Mouse (Mus musculus): Measurements from ENCODE around the gene Mmp28. TPM values are rescaled to one million over a fixed set of nuclear protein-coding genes. Genes with fewer than 3 reads are reported as not detected.

Gene Mmp28
- total RNA-seq, 2 experiments from 2014 or later = 3.8 to 3.9 TPM

DNA sequence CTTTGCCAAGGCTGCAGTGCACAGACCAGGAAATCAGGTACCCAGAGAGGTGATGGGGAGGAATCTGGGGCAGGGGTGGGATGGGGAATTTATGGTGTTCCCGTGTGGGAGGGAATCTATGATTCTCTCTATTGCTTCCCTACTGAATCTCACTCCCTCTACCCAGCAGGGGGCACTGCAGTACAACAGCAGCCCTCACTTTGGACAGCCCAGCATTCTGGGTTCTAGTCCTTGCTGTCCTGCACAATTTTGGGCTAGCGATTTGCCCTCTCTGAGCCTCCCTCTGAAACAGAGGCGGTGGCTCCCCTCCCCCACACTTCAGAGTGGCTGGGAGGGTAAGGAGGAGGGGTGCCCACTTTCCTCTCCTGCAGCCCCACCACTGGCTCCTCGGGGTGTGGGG is 42.5 kb downstream of the Mmp28 start:
- H3K4me3 ChIP-seq = no peak overlapping the region
- intact Hi-C loops (cut with DNase I) = no loop called here
- TF ChIP-seq CTCF (IDR thresholded peaks at IDR 0.05) = peak; percentile 63
- peak in 1 of 2 experiments; percentile 36 for DNase-seq (ENCODE audit: extremely low spot score in 1 of 2, low spot score in 2 of 2)
- H3K27ac ChIP-seq = no peak overlapping the region

DNA sequence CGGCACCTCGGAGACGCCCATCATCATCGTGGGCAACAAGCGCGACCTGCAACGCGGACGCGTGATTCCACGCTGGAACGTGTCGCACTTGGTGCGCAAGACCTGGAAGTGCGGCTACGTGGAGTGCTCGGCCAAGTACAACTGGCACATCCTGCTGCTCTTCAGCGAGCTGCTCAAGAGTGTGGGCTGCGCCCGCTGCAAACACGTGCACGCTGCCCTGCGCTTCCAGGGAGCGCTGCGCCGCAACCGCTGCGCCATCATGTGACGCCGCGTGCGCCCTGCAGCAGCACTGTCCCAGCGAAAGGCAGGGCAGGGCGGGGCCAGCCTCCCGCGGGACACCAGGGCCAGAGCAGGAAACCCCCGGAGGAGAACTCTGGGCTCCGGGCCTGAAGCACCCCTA is 44.3 kb downstream of the Mmp28 start:
- TF ChIP-seq CTCF (IDR thresholded peaks at IDR 0.05) = no peak; the same call in 1 of the 2 replicates
- intact Hi-C loops (cut with DNase I) = loop anchor here (5.0 kb wide), 1 partner anchor 46 kb away; no protein-coding TSS in a partner anchor
- peak; percentile 68 to 75 for DNase-seq (ENCODE audit: extremely low spot score in 1 of 2, low spot score in 2 of 2)
- Histone ChIP-seq H3K4me3 (0 out of 2 replicates have a peak overlapping the region, but pooled peaks have one; percentile 1), H3K27ac (peak overlapping the region; percentile 59)

DNA sequence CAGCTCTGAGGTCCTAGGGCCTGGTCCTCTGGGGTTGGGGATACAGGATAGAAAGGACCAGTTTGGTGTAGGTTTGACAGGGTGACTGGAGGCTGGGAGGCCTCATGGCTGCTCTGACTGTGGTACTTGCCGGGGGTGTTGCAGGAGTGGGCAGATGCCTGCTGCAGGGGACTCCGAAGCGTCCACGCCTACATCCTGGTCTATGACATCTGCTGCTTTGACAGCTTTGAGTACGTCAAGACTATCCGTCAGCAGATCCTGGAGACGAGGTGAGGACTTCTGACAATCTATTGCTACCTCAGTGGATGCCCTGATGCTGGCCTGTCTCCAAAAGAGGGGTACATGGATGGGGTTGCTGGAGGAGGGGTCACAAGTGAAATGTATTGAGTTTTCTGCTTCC is 45.2 kb downstream of the Mmp28 start:
- no peak for TF ChIP-seq CTCF (IDR thresholded peaks at IDR 0.05)
- Histone ChIP-seq H3K27ac (peak overlapping the region; percentile 38), H3K4me3 (no peak overlapping the region)
- DNase-seq (ENCODE audit: extremely low spot score in 1 of 2, low spot score in 2 of 2) = peak in 1 of 2 experiments; percentile 23
- intact Hi-C loops (cut with DNase I) = loop anchor here (5.0 kb wide), 1 partner anchor 45 kb away; no protein-coding TSS in a partner anchor

DNA sequence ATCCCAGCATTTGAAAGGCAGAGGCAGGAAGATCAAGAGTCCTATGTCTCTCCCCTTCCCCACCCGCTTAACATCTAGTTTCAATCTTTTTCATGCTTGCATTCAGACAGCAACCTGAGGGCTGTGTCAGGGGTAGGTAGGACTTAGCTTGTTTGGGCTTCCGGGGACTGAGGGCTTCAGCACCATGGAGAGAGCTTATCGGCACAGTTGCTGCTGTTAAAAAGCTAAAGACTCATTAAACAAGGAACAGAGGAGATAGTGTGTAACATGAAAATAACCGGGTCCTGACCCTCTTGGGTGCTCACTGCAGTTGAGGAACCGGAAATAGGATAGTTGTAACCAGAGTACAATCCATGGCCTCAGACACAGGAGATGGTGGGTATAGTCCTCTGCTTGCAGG is 45.8 kb downstream of the Mmp28 start:
- DNase-seq (ENCODE audit: extremely low spot score in 1 of 2, low spot score in 2 of 2) = peak in 1 of 2 experiments; percentile 12
- no peak overlapping the region for H3K4me3 ChIP-seq
- intact Hi-C loops (cut with DNase I) = loop anchor here (5.0 kb wide), 1 partner anchor 45 kb away; no protein-coding TSS in a partner anchor
- H3K27ac ChIP-seq = peak overlapping the region; percentile 38
- no peak for TF ChIP-seq CTCF (IDR thresholded peaks at IDR 0.05)

DNA sequence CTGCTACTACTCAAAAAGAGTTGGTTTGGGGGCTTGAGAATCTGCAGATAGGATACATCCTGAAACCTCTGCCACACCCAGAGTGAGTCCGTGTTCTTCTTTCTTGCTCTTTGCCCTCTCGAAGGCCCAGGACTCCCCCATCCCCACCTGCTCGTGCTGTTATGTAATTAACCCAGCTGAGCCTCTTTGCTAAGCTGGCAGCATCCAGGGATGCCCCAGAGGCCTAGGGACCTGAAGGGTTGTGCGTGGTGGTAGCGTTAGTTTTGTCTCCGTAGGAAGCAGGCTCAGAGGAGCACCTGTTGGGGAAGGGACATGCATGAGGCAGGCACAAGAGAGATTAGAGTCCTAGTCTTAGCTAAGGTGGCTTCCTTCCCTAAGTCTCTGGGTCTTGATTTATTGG is 52.4 kb downstream of the Mmp28 start:
- intact Hi-C loops (cut with DNase I) = no loop called here
- H3K4me3 ChIP-seq = peak overlapping the region; percentile 81
- no peak for TF ChIP-seq CTCF (IDR thresholded peaks at IDR 0.05)
- peak overlapping the region; percentile 89 for H3K27ac ChIP-seq
- no peak for DNase-seq (ENCODE audit: extremely low spot score in 1 of 2, low spot score in 2 of 2)

DNA sequence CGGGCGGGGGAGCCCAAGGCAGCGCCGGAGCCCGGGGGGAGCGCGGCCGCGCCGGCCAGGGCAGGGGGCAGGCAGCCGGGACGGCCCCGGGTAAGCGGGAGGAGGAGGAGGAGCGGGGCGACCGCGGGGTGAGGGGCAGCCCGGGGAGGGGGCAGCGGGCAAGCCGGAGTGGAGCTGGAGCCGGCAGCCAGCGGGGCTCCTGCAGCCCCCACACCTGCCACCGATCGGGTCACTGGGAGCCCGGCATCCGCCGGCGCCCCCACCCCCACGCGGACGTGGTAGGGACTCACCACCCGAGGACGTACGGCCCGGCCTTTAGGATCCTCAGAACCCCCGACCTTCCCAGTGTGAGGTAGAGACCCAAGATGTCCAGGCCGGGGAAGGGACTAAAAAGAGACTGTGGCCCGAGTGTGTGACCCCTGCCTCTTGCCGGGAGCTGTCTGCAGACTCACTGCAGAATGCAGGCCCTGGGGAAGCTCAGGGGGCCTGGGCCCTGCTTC is 53.0 kb downstream of the Mmp28 start:
- no peak for TF ChIP-seq CTCF (IDR thresholded peaks at IDR 0.05)
- Histone ChIP-seq H3K27ac (peak overlapping the region; percentile 89), H3K4me3 (peak overlapping the region; percentile 81)
- DNase-seq (ENCODE audit: extremely low spot score in 1 of 2, low spot score in 2 of 2) = no peak
- intact Hi-C loops (cut with DNase I) = no loop called here

DNA sequence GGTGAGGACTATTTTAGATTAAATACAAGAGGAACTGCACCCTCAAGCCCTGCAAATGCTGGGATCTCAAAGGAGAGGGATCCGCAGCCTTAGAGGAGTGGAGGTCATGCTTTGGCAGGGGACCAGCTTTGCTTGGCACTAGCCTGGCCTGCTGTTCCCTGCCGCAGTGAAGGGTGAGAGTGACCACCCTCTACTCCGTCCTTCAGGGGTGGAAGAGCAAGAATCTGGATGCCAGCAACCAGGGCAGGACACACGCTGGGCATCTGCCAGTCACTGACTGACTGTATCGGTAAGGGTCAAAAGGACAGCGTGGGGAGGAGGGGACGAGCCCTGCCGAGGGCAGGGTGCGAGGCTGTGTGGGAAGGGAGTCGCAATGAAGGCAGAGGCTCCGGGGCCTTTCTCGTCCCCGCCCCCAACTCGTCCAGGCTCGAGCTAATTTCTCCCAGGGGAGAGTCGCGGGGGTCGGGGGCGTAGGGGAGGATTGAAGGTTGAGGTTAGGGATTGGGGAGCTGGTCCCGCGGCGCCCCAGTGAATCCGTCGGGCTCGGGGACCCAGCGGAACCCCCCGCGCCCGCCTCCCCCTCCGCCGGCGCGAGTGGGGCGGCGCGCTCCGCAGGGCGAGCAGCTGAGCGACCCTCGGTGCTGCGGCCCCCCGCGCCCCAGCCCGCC is 53.6 kb downstream of the Mmp28 start, which contains the start of gene Rasl10b:
Rasl10b (plus strand) TSS at position 51 of the 668 bp plus-strand sequence.
- intact Hi-C loops (cut with DNase I) = no loop called here
- DNase-seq (ENCODE audit: extremely low spot score in 1 of 2, low spot score in 2 of 2) = no peak
- no peak for TF ChIP-seq CTCF (IDR thresholded peaks at IDR 0.05)

DNA sequence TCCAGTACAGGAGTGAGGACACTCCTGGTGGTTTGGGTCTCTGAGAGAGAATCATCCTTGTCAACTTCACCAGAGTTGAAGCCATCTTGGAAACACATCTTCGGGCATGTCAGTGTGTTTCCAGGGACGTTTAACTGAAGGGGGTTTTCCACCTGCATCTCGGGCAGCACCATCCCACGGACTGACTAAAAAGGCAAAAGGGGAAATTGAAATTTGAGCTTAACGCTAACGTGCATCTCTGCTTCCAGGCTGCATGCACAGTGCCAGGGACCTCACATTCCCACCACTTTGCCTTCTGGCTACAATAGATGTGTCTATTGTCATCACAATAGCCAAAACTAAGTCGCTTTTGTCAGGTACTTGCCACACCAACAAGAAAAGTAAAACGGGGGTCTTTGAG is 54.6 kb downstream of the Mmp28 start:
- intact Hi-C loops (cut with DNase I) = no loop called here
- DNase-seq (ENCODE audit: extremely low spot score in 1 of 2, low spot score in 2 of 2) = no peak
- no peak for TF ChIP-seq CTCF (IDR thresholded peaks at IDR 0.05)
- no peak overlapping the region for H3K4me3 ChIP-seq
- no peak overlapping the region for H3K27ac ChIP-seq

More for the DNA sequence above, 53.6 kb downstream of the Mmp28 start, which contains the start of gene Rasl10b:
- Histone ChIP-seq H3K4me3 (peak within 1 kb of the TSS; percentile 81), H3K27ac (peak within 1 kb of the TSS; percentile 91)

DNA sequence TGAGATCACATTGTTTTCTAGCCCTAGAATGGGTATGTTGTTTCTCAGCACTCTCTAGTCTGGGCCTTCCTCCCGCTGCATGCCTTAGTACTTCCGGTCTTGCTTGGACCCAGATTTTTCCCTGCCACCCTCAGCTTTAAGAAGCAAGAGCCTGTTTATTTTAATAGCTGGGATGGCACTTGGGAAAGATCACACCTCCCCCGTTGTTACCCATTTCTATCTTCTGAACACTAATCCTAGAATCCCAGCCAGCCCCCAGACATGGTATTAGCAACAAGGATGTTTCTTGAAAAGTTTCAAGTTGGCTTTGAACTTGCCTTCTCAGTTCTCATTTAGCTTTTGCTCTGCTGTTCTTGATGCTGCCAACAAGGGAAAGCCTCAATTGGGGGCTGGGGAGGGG is 56.5 kb downstream of the Mmp28 start:
- no peak overlapping the region for H3K27ac ChIP-seq
- TF ChIP-seq CTCF (IDR thresholded peaks at IDR 0.05) = no peak
- intact Hi-C loops (cut with DNase I) = no loop called here
- H3K4me3 ChIP-seq = no peak overlapping the region
- no peak for DNase-seq (ENCODE audit: extremely low spot score in 1 of 2, low spot score in 2 of 2)

DNA sequence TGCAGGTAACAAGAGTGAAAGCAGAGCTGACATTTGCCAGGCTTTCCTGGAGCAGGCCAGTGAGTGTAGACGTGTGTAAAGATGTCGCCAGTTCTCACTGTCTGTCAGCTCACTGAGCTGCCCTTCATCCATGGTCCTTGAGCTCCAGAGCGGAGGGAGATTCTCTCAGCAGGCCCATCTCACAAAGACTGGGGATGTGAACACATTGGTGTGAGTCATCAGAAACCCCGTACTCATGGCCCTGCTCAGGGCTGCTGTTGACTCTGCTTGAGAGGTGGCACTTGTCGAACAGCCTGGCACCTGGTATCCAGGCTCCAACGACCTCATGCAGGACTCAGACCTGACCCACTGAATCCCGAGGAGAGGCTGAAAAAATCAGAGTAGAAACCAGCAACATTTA is 59.1 kb downstream of the Mmp28 start:
- no peak for TF ChIP-seq CTCF (IDR thresholded peaks at IDR 0.05)
- H3K27ac ChIP-seq = no peak overlapping the region; the same call in 1 of the 2 replicates
- intact Hi-C loops (cut with DNase I) = no loop called here

DNA sequence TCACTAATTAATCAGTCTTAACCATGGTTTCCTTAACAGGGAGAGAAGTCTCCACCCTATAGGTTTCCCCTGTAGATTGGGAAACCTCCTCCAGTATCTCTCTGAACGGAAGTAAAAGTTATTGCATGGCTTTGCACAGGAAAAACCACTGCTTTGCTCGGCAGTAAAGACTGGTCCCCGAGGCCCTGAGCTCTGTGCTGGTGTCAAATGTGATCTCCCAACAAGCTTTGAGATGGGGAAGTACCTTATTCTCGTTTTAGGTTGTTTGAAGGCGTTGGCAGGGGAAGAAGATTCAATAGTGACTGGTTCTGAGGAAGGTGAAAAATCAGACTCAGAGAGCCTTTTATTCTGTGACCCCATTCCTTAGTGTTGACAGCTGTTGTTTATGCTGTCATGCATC is 64.1 kb downstream of the Mmp28 start:
- no peak for TF ChIP-seq CTCF (IDR thresholded peaks at IDR 0.05)
- Histone ChIP-seq H3K27ac (no peak overlapping the region), H3K4me3 (no peak overlapping the region)
- DNase-seq (ENCODE audit: extremely low spot score in 1 of 2, low spot score in 2 of 2) = no peak
- intact Hi-C loops (cut with DNase I) = no loop called here

More for the DNA sequence above, 59.1 kb downstream of the Mmp28 start:
- no peak for DNase-seq (ENCODE audit: extremely low spot score in 1 of 2, low spot score in 2 of 2)
- H3K4me3 ChIP-seq = no peak overlapping the region

DNA sequence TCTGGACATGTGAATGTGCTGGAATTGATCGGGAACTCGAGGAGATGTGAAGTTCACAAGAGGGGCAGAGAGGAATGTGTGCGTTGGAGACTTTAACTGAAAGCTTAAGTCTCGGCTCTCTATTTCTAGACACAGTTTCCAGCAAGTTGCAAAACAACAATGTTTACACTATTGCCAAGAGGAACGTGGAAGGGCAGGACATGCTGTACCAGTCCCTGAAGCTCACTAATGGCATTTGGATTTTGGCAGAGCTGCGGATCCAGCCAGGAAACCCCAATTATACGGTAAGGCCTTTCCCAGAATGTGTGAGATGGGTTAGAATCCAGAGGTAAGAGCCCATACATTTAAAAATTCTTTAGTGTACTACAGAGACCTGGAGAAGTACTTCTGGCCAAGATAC is 65.2 kb downstream of the Mmp28 start:
- no peak overlapping the region for H3K27ac ChIP-seq
- intact Hi-C loops (cut with DNase I) = no loop called here
- no peak overlapping the region for H3K4me3 ChIP-seq
- no peak for TF ChIP-seq CTCF (IDR thresholded peaks at IDR 0.05)
- DNase-seq (ENCODE audit: extremely low spot score in 1 of 2, low spot score in 2 of 2) = no peak

Data from left cerebral cortex, adult 2 months (tissue).